Mouse (Mus musculus): Measurements from ENCODE around the gene Mboat7. TPM values are rescaled to one million over a fixed set of nuclear protein-coding genes. Genes with fewer than 3 reads are reported as not detected.

Mboat7 gene
- polyA plus RNA-seq (2012): 135 and 140 TPM in 2 replicates

GRCm38 (mm10) chr7:3692987-3693808 is at the start of gene Mboat7:
Gene Mboat7, minus strand, starts transcription at chr7:3693523.

GRCm38 (mm10) chr7:3720268-3720667 is 26.9 kb upstream of the Mboat7 start, which contains the start of gene Pirb:
Gene Pirb, minus strand, starts transcription at chr7:3720391.

GRCm38 (mm10) chr7:3703879-3704441 is 10.6 kb upstream of the Mboat7 start, which contains the start of gene Rps9:
Gene Rps9, plus strand, starts transcription at chr7:3703993.

GRCm38 (mm10) chr7:3692382-3692986 is 839 bp downstream of the Mboat7 start, which contains the start of gene Tsen34:
Gene Tsen34, plus strand, starts transcription at chr7:3692863.

GRCm38 (mm10) chr7:3677342-3677741 is 16.0 kb downstream of the Mboat7 start, which contains the start of gene Tmc4:
Gene Tmc4, minus strand, starts transcription at chr7:3677553.

GRCm38 (mm10) chr7:3665215-3666114 is 27.9 kb downstream of the Mboat7 start, which contains the start of gene Leng1:
Gene Leng1, minus strand, starts transcription at chr7:3665840.

GRCm38 (mm10) chr7:3644672-3645487 is 48.4 kb downstream of the Mboat7 start, which contains the start of gene Cnot3:
Gene Cnot3, plus strand, starts transcription at chr7:3645268.

GRCm38 (mm10) chr7:3629543-3630477 is 63.5 kb downstream of the Mboat7 start, which contains the start of the genes Tfpt and Prpf31:
Gene Tfpt, minus strand, starts transcription at chr7:3629929.
Gene Prpf31, plus strand, starts transcription at chr7:3629985.

Other genes starting within 250 kb of the Mboat7 start
- gene Tarm1, start 190.9 kb downstream of the Mboat7 start, polyA plus RNA-seq (2012): 0.06 and 0.10 TPM in 2 replicates
- gene Oscar, start 77.4 kb downstream of the Mboat7 start, polyA plus RNA-seq (2012): 0.41 TPM in 1 of 2 replicates, not detected in the other
- 51.3 and 61.9 TPM in 2 replicates for gene Ndufa3, start 76.2 kb downstream of the Mboat7 start, polyA plus RNA-seq (2012)
- gene Tfpt, start 63.6 kb downstream of the Mboat7 start, polyA plus RNA-seq (2012): 35.3 and 35.6 TPM in 2 replicates
- gene Prpf31, start 63.5 kb downstream of the Mboat7 start, polyA plus RNA-seq (2012): 45.1 and 55.8 TPM in 2 replicates
- gene Cnot3, start 48.3 kb downstream of the Mboat7 start, polyA plus RNA-seq (2012): 442 and 459 TPM in 2 replicates
- 14.6 and 19.7 TPM in 2 replicates for gene Leng1, start 27.7 kb downstream of the Mboat7 start, polyA plus RNA-seq (2012)
- 3.5 and 5.2 TPM in 2 replicates for gene Tmc4, start 16.0 kb downstream of the Mboat7 start, polyA plus RNA-seq (2012)
- 50.6 and 58.3 TPM in 2 replicates for gene Tsen34, start 660 bp downstream of the Mboat7 start, polyA plus RNA-seq (2012)
- 1,328 and 1,611 TPM in 2 replicates for gene Rps9, start 10.5 kb upstream of the Mboat7 start, polyA plus RNA-seq (2012)
- gene Pirb, start 26.9 kb upstream of the Mboat7 start, polyA plus RNA-seq (2012): 1.7 and 2.4 TPM in 2 replicates
- gene Gm15448, start 132.2 kb upstream of the Mboat7 start, polyA plus RNA-seq (2012): 0.06 TPM in 1 of 2 replicates, not detected in the other
- 0.14 and 0.15 TPM in 2 replicates for gene Pira2, start 151.5 kb upstream of the Mboat7 start, polyA plus RNA-seq (2012)
- 0.13 TPM in 1 of 2 replicates, not detected in the other for gene Gm14548, start 204.6 kb upstream of the Mboat7 start, polyA plus RNA-seq (2012)
- gene Lilra6, start 222.0 kb upstream of the Mboat7 start, polyA plus RNA-seq (2012): 0.05 and 0.13 TPM in 2 replicates